Mouse (Mus musculus): Measurements from ENCODE around the gene Slc31a2.

GRCm38 (mm10) chr4:62213490-62213889 lies 48.9 kb upstream of the Slc31a2 start:
- no peak for TF ChIP-seq POLR2AphosphoS2 (IDR thresholded peaks at IDR 0.05; ENCODE audit: low read length)
- TF ChIP-seq MAX (IDR thresholded peaks at IDR 0.05; ENCODE audit: low read length) = no peak
- TF ChIP-seq POLR2A (IDR thresholded peaks at IDR 0.05; ENCODE audit: control insufficient read depth in 1 of 2, insufficient read depth in 1 of 2, low read depth in 1 of 2, low read length in 2 of 2, poor library complexity in 1 of 2) = no peak
- no peak for TF ChIP-seq EP300 (IDR thresholded peaks at IDR 0.05; ENCODE audit: low read depth in 1 of 2, low read length in 2 of 2)
- TF ChIP-seq MYB (IDR thresholded peaks at IDR 0.05; ENCODE audit: low read depth, low read length) = no peak
- TF ChIP-seq NRF1 (IDR thresholded peaks at IDR 0.05; ENCODE audit: insufficient read depth, low read depth, low read length, poor library complexity, severe bottlenecking) = no peak
- TF ChIP-seq MAFK (IDR thresholded peaks at IDR 0.05; ENCODE audit: borderline replicate concordance, low read depth, low read length) = no peak
- no peak for TF ChIP-seq ELF1 (IDR thresholded peaks at IDR 0.05; ENCODE audit: low read depth, low read length)
- TF ChIP-seq CTCF (IDR thresholded peaks at IDR 0.05 in 2 of 3, conservative IDR thresholded peaks at IDR 0.05 in 1 of 3; ENCODE audit: control insufficient read depth in 1 of 3, insufficient read depth in 1 of 3, low read depth in 2 of 3, low read length in 3 of 3, poor library complexity in 1 of 3, severe bottlenecking in 1 of 3) = no peak
- TF ChIP-seq MXI1 (IDR thresholded peaks at IDR 0.05; ENCODE audit: low read depth, low read length) = no peak
- no peak for TF ChIP-seq MAZ (IDR thresholded peaks at IDR 0.05; ENCODE audit: low read depth, low read length)
- no peak for TF ChIP-seq SMC3 (IDR thresholded peaks at IDR 0.05; ENCODE audit: low read depth, low read length)
- TF ChIP-seq ZC3H11A (IDR thresholded peaks at IDR 0.05; ENCODE audit: low read depth, low read length) = no peak
